Mouse (Mus musculus) liver, adult 2 months (tissue): ENCODE measurements around the gene Scyl2.

Source experiments
- CTCF ChIP-seq: fragments of 200-500 bp; IDR thresholded peaks from 2 replicates; pipeline ENCODE4 v1.5.1; 2011; ENCODE audit warnings: low read depth, low read length, control low read depth
- POLR2A ChIP-seq: fragments of 200-500 bp; IDR thresholded peaks from 2 replicates; pipeline ENCODE4 v1.6.1; 2011; ENCODE audit warnings: low read length, control low read depth; ENCODE audit not compliant: insufficient read depth; ENCODE audit errors: extremely low read depth

DNA sequence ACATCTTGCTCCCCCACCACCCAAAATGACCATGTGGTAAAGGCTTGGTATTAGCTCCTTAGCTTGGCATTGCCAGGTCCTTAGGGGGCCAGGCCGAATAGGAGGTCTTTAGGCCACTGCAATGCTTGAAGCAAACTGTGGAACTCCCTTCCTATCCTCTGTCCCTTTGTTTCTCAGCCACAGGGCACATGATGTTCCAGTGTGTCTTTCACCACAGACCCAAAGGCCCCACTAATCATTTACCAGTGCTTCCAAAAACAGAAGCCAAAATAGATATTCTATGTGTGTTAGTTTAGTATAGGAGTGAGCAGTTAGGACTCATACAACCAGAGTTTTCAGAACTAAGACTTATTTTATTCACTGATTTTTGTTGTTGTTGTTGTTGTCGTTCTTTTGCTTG lies 59.4 kb downstream of the Scyl2 start:
- TF ChIP-seq CTCF (no peak), POLR2A (no peak)
